Mouse (Mus musculus) heart, embryonic 11.5 days (tissue): ENCODE results near the gene Tjap1. TPM values are rescaled to one million over a fixed set of nuclear protein-coding genes. Genes with fewer than 3 reads are reported as not detected.
A peak's percentile ranks its signal among the peaks of the same experiment; 100 is the strongest.

Experiments
- ATAC-seq: fragments of 200-750 bp; cut with Nextera tagmentation; replicated peaks from 2 replicates; pipeline ENCODE4 v1.8.0; 2017; ENCODE audit warnings: moderate library complexity; ENCODE audit not compliant: insufficient number of reproducible peaks, low FRiP score, low TSS enrichment
- H3K27ac ChIP-seq: fragments of 300-500 bp; sonication (generic); 2 replicates; pipeline ENCODE4 v1.5.1; 2014; ENCODE audit warnings: mild to moderate bottlenecking, low read depth, low read length
- H3K27me3 ChIP-seq: fragments of 300-500 bp; sonication (generic); 2 replicates; pipeline ENCODE4 v1.6.1; 2014; ENCODE audit warnings: mild to moderate bottlenecking, low read length, mixed read lengths; ENCODE audit not compliant: control insufficient read depth, insufficient read depth
- H3K36me3 ChIP-seq: fragments of 300-500 bp; sonication (generic); 2 replicates; pipeline ENCODE4 v1.6.1; 2014; ENCODE audit warnings: mild to moderate bottlenecking, low read length, moderate library complexity, mixed read lengths; ENCODE audit not compliant: control insufficient read depth, insufficient read depth
- H3K4me1 ChIP-seq: fragments of 300-500 bp; sonication (generic); 2 replicates; pipeline ENCODE4 v1.6.1; 2014; ENCODE audit warnings: low read length; ENCODE audit not compliant: control insufficient read depth, insufficient read depth
- H3K4me2 ChIP-seq: fragments of 300-500 bp; sonication (generic); 2 replicates; pipeline ENCODE4 v1.6.1; 2014; ENCODE audit warnings: mild to moderate bottlenecking, moderate library complexity
- H3K4me3 ChIP-seq: fragments of 300-500 bp; sonication (generic); 2 replicates; pipeline ENCODE4 v1.5.1; 2014; ENCODE audit warnings: low read depth, low read length
- H3K9ac ChIP-seq: fragments of 300-500 bp; sonication (generic); 2 replicates; pipeline ENCODE4 v1.6.1; 2014; ENCODE audit warnings: mild to moderate bottlenecking, low read depth, low read length, moderate library complexity
- H3K9me3 ChIP-seq: fragments of 300-500 bp; sonication (generic); replicated peaks from 2 replicates; pipeline ENCODE4 v1.6.1; 2016; ENCODE audit warnings: low read length; ENCODE audit not compliant: control insufficient read depth
- WGBS: fragments of 180-500 bp; shearing (Covaris S2); extraction: QIAGEN DNeasy Blood & Tissue Kit; methylation state at CpG from one replicate; pipeline ENCODE4 v1.1.7; 2014; ENCODE audit not compliant: insufficient replicate concordance; 5-methylcytosine and 5-hydroxymethylcytosine counted together
- polyA plus RNA-seq: library from polyadenylated mRNA; unstranded; fragments of >200 nt; fragmentation: Nextera tagmentation; extraction: Ambion mirVana; gene quantifications from 2 replicates; pipeline ENCODE4 v1.2.1, GENCODE M21; 2014

The Tjap1 gene
- polyA plus RNA-seq, 1 experiment from 2014 or later, result 36.8 TPM

DNA sequence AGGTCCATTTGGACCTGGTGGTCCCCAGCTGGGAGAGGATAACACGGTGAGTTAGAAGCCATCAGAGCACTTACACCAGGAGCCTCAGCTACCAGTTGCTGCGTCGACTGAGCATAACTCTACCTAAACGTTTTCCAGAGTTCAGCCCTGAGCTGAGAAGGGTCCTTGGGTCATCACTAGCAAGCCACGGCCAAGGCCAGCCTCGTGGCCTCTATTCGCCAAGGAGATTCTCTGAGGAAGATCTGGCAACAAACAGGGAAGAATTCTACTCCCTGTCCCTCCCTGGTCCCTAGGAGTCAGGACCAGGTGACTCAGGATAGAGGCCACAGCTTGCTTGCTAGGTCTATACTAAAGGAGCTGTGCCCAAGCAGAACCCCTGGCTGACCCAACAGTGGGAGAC lies 15.3 kb downstream of the Tjap1 start:
- no peaks in the 10 kb centered on the region for H3K27me3 ChIP-seq
- H3K27ac ChIP-seq, result no peak overlapping the region
- no peak overlapping the region for H3K4me2 ChIP-seq
- no peak overlapping the region for H3K4me3 ChIP-seq
- H3K36me3 ChIP-seq, result peaks cover 19% of the 10 kb centered on the region
- no peaks in the 10 kb centered on the region for H3K9me3 ChIP-seq
- WGBS, result 80% methylated on average over 7 of the region's 7 CpGs
- H3K4me1 ChIP-seq, result peaks cover 14% of the 10 kb centered on the region
- no peak for ATAC-seq
- H3K9ac ChIP-seq, result no peak overlapping the region

DNA sequence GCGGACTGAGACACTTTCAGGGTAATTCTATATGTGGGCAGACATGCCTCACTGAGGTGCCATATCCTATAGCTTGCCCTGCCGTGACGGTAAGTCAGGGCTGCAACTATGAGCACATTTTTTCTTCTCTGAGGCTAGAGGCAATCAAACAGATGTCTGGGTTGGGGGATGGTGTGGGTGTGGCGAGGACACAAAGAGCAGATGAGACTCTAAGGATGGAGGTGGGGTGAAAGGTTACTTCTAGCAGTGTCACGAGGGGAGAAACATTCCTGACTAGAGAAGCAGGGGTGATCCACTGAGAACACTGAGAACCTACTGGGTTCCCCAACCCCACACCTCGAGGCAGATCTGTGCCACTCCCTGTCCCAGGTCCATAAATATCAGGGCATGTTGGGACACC lies 15.8 kb downstream of the Tjap1 start:
- no peak overlapping the region for H3K27ac ChIP-seq
- WGBS, result 70% methylated on average over 6 of the region's 6 CpGs
- no peak for ATAC-seq
- H3K9me3 ChIP-seq, result no peaks in the 10 kb centered on the region
- peaks cover 12% of the 10 kb centered on the region for H3K4me1 ChIP-seq
- no peak overlapping the region for H3K4me2 ChIP-seq
- H3K9ac ChIP-seq, result no peak overlapping the region
- no peaks in the 10 kb centered on the region for H3K27me3 ChIP-seq
- H3K36me3 ChIP-seq, result peaks cover 24% of the 10 kb centered on the region
- no peak overlapping the region for H3K4me3 ChIP-seq

DNA sequence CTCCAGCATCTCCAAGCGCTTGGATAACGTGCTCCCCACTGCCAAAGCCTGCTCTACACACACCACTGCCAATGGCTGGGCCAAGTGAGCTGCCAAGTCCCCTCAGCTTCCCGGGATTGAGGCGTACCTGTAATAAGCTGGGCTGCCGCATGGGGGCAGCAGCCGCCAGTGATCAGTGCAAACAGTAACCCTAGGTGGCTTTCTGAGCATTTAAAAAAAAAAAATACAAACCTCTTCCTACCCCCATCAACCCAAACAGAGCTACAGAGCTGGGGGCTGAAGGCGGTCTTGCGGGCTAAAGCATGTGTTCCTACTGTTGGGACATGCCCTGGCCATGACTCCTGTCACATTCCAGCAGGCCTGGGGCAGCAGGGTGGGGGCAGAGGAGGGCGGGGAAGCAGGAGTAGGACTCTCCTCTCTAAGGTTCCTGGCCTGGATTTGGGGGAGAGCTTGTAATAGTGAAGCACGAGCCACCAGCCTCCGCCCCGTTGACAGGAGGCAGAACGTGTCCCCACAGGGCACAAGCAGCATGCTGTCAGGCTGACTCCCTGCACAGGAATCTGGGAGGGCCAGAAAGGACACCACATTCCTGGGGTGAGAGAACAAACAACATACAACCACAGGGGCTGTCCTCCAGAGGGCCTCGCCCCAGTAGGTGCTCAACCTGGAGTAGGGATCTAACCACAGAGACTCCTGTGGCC lies 16.8 kb downstream of the Tjap1 start:
- WGBS, result 16% methylated on average over 14 of the region's 14 CpGs
- H3K27me3 ChIP-seq, result no peaks in the 10 kb centered on the region
- peaks cover 29% of the 10 kb centered on the region for H3K36me3 ChIP-seq
- ATAC-seq, result no peak
- H3K4me1 ChIP-seq, result peaks cover 12% of the 10 kb centered on the region
- H3K27ac ChIP-seq, result no peak overlapping the region
- no peak overlapping the region for H3K4me2 ChIP-seq
- no peaks in the 10 kb centered on the region for H3K9me3 ChIP-seq
- no peak overlapping the region for H3K9ac ChIP-seq
- no peak overlapping the region for H3K4me3 ChIP-seq

GRCm38 (mm10) chr17:46265502-46265901 lies 17.3 kb downstream of the Tjap1 start:
- Histone ChIP-seq H3K36me3 (peaks cover 29% of the 10 kb centered on the region), H3K9ac (no peak overlapping the region)
- WGBS, result 86% methylated on average over 12 of the region's 12 CpGs

DNA sequence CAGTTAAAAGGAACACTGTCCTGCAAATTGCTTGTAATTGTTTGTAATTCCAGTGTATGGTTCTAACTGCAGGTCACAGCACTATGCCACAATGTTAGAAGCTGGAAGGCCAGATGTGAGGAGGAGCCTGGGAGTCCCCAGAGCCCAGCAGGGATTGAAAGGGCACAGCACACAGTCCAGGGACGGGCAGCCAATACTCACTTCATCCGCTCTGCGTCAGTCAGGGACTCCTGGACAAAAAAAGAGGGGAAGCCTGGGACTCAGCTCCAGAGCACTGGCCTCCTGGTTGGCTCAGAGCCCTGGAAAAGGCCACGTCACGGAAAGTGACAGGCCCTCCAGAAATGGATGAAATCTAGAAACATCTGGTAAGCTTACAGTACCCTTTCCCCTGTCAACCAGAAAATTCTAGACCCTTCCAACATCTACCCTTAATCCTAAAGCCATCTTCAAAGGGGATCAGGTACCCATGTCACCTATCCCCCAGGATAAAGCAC lies 20.6 kb downstream of the Tjap1 start:
- H3K27ac ChIP-seq, result no peak overlapping the region

More at GRCm38 (mm10) chr17:46265502-46265901, 17.3 kb downstream of the Tjap1 start:
- Histone ChIP-seq H3K4me1 (peaks cover 12% of the 10 kb centered on the region), H3K4me2 (no peak overlapping the region), H3K4me3 (no peak overlapping the region), H3K27ac (no peak overlapping the region), H3K9me3 (no peaks in the 10 kb centered on the region), H3K27me3 (no peaks in the 10 kb centered on the region)
- no peak for ATAC-seq

GRCm38 (mm10) chr17:46259675-46260074 lies 23.2 kb downstream of the Tjap1 start:
- WGBS, result 80% methylated on average over 17 of the region's 17 CpGs

More for the DNA sequence above, 20.6 kb downstream of the Tjap1 start:
- 87% methylated on average over 5 of the region's 5 CpGs for WGBS
- no peak overlapping the region for H3K9ac ChIP-seq
- no peaks in the 10 kb centered on the region for H3K9me3 ChIP-seq
- peaks cover 6% of the 10 kb centered on the region; the same call in 1 of the 2 replicates for H3K4me1 ChIP-seq
- H3K27me3 ChIP-seq, result no peaks in the 10 kb centered on the region
- peaks cover 50% of the 10 kb centered on the region for H3K36me3 ChIP-seq
- H3K4me3 ChIP-seq, result no peak overlapping the region
- H3K4me2 ChIP-seq, result no peak overlapping the region
- ATAC-seq, result no peak

DNA sequence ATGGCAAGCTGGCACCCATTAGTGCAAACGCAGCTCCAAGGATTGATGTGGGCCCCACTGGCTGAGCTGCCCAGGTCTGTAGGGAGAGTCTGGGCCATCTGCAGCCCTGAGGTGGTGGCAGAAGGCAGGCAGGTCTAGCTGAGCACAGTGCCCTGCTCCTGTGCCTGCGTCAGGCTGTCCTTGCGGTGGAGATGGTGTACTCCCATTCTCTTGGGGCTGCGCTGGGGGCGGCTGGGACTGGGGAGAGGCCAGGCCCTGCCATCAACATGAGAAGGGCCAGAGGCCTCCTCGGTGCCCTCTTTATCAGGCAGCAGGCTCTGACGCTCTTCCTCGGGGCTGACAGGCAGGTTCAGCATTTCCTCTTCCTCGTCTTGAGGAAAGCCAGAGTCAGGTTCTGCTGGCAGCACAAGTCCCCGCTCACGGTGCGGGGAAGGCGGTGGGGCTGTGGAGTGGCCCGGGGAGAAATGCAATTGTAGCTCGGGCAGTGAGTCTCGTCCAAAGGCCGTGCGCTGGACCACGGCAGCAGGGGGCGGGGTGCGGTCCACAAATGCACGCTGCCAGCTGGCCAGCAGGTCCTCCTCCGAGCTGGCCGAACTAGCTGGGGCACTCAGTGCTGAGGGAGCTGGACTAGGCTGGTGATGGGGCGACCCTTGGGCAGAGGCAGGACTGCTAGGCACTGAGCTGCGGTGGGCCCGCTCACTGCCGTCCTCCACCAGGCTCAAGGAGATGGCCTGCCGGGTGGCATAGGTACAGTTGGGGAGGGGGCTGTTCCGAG lies 24.4 kb downstream of the Tjap1 start:
- Histone ChIP-seq H3K9me3 (no peaks in the 10 kb centered on the region), H3K4me2 (no peak overlapping the region), H3K4me1 (peaks cover 5% of the 10 kb centered on the region; the same call in 1 of the 2 replicates), H3K27ac (peak overlapping the region; percentile 31; the same call in 1 of the 2 replicates), H3K36me3 (peaks cover 47% of the 10 kb centered on the region), H3K27me3 (peaks cover 22% of the 10 kb centered on the region), H3K9ac (no peak overlapping the region), H3K4me3 (no peak overlapping the region)
- 71% methylated on average over 30 of the region's 30 CpGs for WGBS
- ATAC-seq, result no peak

More at GRCm38 (mm10) chr17:46259675-46260074, 23.2 kb downstream of the Tjap1 start:
- H3K4me3 ChIP-seq, result no peak overlapping the region
- no peak overlapping the region for H3K9ac ChIP-seq
- H3K36me3 ChIP-seq, result peaks cover 56% of the 10 kb centered on the region
- H3K27ac ChIP-seq, result no peak overlapping the region
- no peaks in the 10 kb centered on the region; the same call in 1 of the 2 replicates for H3K4me1 ChIP-seq
- no peaks in the 10 kb centered on the region for H3K9me3 ChIP-seq
- peaks cover 14% of the 10 kb centered on the region for H3K27me3 ChIP-seq
- no peak overlapping the region for H3K4me2 ChIP-seq
- ATAC-seq, result no peak

DNA sequence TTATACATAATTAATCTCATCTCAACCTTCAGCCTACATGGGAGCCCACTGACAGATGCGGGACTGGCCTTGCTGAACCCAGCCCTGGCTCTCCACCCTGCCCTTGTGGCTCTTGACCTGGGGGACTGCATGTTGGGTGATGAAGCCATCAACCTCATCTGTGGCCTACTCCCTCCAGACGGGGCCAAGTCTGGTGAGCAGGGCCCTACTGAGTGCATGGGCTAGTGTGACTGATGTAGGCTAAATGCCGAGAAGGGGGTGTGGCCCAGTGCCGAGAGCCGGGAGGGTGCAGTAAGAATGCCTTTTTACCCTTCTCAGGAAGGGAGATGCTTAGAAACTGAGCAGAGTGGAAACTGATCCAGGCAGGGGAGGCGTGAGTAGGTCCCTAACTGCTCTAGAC lies 27.7 kb downstream of the Tjap1 start:
- ATAC-seq, result no peak
- no peaks in the 10 kb centered on the region for H3K9me3 ChIP-seq
- peak overlapping the region; percentile 71; the same call in 1 of the 2 replicates for H3K4me3 ChIP-seq
- H3K4me1 ChIP-seq, result peaks cover 5% of the 10 kb centered on the region; the same call in 1 of the 2 replicates
- peaks cover 22% of the 10 kb centered on the region for H3K27me3 ChIP-seq
- H3K36me3 ChIP-seq, result peaks cover 41% of the 10 kb centered on the region
- no peak overlapping the region for H3K4me2 ChIP-seq
- WGBS, result 30% methylated on average over 6 of the region's 6 CpGs
- H3K27ac ChIP-seq, result no peak overlapping the region
- no peak overlapping the region for H3K9ac ChIP-seq
